Mouse (Mus musculus) liver, postnatal 0 days (tissue): ENCODE results near the gene Trim30c.

Source experiments
- CTCF ChIP-seq: sonication (generic); IDR thresholded peaks from 2 replicates; pipeline ENCODE4 v1.5.1; 2016; ENCODE audit warnings: antibody characterized with exemption, low read depth
- EP300 ChIP-seq: IDR thresholded peaks from 2 replicates; pipeline ENCODE4 v1.6.1; 2016; ENCODE audit warnings: antibody characterized with exemption, low read depth, mild to moderate bottlenecking

- TF ChIP-seq CTCF, result peak; percentile 67
- TF ChIP-seq EP300, result no peak
Measured at GRCm38 (mm10) chr7:104445961-104446645, 45.5 kb upstream of the Trim30c start.
